Mouse (Mus musculus) naive thymus-derived CD4-positive, alpha-beta T cell, adult 2 months (primary cell): ENCODE measurements at regions not wholly inside any gene's neighbourhood (a gene's known extent, or its start where the extent isn't known, plus 50 kb on each side); places are given as distances from the start of the nearest gene placed in this dataset.
"Not testable (repeated sequence)": the region's sequence is repeated elsewhere in the genome, so short reads cannot be mapped to it uniquely, and the experiment has no call there.

Experiments used
- DNase-seq: peaks from one replicate; pipeline ENCODE4 v3.0.0-alpha.2; 2011; ENCODE audit warnings: low read depth

DNA sequence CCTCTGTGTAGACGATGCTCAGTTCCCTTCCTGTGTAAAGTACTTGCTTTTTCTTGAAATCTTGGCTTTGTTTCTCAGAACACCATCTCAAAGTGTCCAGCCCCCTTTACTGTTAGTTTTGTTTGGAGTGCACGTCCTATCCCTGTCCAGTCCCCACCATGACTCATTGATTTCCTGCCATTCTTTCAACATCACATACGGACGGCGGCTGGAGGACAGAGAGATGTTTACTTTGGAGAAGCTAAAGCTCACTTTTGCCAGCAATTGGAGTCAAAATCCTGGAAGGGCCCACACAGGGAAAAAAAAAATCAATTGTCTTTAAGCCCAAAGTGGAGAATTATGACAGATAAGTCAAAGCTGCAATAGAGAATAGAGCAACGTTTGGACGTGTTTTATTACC is 51.8 kb downstream of the Gm5426 start:
- no peak for DNase-seq

DNA sequence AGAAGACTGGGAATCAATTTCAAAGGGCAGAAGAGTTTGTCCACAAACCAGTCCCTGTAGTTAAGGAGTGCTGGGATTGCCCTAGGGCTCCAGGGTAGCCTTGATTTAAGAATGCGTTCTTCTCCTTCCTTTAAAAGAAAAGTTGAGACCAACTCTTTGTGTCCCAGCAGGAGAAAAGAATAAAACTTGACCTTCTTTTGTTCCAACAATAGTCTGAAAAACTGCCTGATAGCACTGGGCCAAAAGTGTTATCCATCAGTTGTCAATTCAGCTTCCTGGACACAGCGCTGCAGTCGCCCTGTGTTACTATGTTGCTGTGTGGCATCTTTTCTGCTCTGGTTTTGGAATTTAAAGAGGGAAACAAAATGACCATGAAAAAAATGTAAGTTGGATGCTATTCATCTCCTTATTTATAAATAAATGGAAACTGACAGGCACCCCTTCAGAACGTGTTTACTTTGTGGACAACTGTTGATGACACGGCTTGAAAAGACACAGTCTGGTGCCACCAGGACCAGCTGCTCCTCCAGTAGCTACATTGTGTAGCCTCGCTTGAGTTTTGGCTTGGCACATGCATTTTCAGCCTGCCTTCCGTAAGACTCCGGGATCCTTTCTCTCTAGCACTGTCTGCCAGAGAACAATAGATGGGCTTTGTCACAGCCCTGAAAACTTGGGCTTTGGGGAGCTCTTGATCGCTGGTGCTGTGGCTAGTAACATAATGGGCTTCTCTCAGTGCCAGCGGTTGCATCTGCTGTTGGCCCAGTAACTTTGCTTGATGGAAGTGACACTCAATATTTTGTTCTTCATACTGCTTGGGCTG is 54.0 kb downstream of the Gm5426 start:
- no peak for DNase-seq

- DNase-seq = peak; percentile 83
Observed at GRCm38 (mm10) chr10:96200932-96201641, 64.7 kb downstream of the Gm5426 start.

GRCm38 (mm10) chr10:96201891-96202290 is 65.5 kb downstream of the Gm5426 start:
- peak; percentile 59 for DNase-seq

DNA sequence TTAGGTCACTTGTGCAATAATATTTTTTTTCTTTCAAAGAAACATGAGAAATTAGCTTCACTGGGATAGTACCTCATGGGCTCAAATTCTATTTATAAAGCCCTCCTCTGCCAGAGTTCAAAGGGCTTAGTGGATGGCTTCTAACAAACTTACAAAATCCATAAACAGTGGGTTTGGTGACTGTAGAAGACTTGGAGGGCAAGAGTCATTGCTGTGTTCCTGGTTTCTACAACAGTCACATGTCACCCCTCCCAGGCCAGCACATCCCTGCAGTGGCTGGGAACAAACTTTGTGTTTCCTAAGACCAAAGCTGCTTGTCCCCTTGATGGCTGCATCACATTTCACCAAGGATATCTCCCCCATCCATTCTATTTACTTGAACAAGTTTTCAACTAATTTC is 66.5 kb downstream of the Gm5426 start:
- DNase-seq = no peak

- DNase-seq = peak; percentile 55
Observed at GRCm38 (mm10) chr10:96204198-96204597, 67.8 kb downstream of the Gm5426 start.

DNA sequence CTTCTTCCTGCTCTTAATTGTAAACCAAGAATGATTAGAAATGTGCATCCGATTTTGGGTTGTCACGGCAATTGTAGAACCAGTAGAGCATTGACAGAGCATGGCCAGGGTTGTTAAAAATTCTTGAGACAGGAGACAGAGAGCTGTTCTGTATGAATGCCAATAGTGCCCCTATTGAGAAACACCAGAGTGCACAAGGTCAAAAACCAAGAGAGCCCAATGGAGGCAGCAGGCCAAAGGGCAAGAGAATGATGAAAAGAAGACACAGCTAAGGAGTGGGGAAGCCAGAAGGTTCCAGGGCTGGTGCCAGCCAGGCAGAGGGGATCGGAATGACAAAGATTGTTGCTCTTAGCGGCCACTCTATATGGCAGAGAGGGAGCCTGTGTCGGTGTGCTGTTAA is 72.8 kb downstream of the Gm5426 start:
- DNase-seq = no peak

DNA sequence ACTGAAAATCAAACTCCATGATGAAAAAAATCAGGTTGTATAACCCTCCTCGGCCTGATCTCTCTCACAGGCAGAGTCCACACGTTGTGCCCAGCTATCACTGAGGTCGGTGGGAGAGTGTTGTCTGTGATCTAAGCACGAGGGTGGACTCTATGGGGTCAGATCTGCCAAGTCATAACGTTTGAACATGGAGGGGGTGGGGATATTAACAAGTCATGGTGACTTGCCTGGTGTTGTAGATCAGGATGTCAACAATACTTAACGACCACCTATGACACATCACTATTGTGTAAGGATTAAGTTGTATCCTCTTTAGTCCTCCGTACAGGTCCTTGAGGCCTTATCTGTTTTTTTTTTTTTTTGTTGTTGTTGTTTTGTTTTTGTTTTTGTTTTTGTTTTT is 74.8 kb downstream of the Gm5426 start:
- DNase-seq = no peak

DNA sequence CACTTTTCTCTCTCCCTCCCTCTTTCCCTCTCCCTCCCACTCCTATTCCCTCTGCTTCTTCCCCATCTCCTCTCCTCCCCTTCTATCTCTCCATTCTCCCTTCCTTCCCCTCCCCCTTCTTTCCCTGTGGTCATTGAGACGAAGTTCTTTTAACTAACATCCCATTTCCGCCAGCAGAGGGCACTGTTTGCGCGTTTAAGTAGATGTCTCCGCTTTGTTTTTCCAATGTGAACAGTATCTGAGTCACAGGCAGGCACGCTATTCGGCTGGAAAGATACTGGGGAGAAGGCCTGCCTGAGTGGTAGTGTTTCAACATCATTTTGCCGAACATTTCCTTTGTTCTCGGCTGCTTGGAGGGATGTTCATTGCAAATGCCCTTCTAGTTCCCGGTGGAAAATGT is 77.5 kb downstream of the Gm5426 start:
- peak; percentile 95 for DNase-seq

DNA sequence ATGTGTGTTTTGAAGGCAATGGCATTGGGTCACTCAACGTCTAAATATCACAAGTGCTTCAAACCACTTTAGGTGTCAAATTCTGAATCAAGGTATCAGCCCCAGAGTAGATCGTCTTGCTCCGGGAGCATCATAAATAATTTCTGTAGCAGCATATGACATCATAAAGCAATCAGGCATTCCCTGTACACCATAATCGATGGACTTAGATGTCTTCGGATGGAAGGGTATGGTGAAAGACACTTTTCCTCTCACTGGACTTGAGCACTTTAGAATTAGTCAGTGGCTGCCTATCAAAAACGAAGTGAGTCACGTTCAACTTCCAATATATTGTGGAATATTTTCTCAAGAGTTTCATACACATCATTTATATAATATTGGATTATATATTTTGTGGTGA is 77.9 kb downstream of the Gm5426 start:
- DNase-seq = no peak

GRCm38 (mm10) chr10:96214946-96215345 is 78.5 kb downstream of the Gm5426 start:
- peak; percentile 73 for DNase-seq

DNA sequence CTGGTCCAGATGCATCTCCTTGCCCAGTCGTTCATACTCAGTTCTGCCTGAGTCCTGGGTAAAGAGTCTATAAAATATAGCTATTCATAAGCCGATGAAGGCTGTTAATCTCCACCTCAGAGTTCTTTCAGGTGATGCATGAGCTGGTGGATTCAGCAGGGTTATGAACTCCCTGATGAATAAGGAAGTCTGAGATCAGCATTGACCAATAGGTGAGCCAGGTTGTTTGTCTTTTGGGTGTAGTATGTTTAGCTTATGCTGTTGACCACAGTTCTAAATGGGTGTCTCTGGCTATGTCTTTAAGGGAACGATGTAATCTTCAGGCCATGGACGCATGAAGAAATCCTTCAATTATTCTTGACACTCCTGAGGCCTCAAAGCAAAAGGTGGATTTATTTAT is 84.3 kb downstream of the Gm5426 start:
- no peak for DNase-seq

DNA sequence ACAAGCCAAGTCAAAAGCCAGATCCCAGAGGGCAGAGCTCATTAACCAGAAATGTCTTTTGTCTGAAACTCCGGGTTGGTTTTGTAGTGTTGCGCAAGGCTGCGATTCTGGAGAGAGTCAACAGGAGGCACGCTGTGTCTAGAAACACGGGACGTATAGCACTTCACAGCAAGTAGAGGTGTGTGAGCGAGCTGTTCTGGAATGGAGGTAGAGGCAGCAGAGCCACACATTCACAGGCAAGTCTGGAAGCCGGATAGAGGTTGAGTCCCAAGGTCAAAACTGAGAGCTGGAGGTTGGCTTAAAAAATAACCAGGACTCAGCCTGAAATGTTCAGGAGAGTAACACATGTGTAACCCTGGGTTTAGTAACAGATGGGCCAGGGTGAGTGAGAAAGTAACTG is 94.0 kb downstream of the Gm5426 start:
- no peak for DNase-seq

- DNase-seq = no peak
Observed at GRCm38 (mm10) chr10:96231309-96231708, 94.9 kb downstream of the Gm5426 start.

- DNase-seq = no peak
Observed at GRCm38 (mm10) chr10:96232889-96233288, 96.5 kb downstream of the Gm5426 start.

DNA sequence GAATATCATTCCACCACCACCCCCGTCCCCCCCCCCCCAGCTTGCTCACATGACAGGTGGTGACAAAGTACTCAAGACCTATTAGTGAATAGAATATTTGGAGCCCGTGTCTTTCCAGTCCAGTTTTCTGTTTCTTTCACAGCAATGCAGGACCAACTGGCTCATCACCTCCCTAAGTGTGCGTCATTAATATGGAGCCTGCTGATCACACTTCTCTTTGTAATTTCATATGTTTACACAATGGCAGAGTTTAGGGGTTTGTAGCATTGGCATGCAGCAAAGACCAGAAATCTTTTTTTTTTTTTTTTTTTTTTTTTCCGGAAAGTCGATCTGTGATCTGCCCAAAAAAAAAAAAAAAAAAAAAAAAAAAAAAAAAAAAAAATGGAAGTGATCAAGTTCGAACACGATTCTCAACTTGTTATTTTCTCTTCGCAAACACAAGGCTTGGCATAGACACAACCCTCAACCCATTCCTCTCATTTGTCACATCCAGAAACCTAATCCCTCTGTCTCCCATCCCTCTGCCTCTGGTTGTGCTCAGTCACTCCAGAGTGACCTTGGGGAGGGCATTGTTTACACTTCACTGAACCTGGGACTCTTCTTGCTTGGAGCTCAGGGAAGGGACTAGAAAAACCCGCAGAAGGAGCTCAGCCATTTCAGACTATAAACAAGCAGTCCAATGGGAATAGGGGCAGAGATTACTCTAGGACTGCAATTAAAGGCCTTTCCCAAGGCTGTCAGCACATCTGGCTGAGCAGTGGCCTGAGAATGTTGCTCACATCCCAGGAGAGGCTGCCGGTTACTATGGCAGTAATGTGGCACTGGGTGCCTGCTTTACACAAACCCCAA is 98.4 kb downstream of the Gm5426 start:
- no peak for DNase-seq

GRCm38 (mm10) chr10:96236031-96236430 is 99.6 kb downstream of the Gm5426 start:
- DNase-seq = not testable (repeated sequence)

GRCm38 (mm10) chr10:96236777-96237373 is 100.5 kb downstream of the Gm5426 start:
- DNase-seq = no peak

DNA sequence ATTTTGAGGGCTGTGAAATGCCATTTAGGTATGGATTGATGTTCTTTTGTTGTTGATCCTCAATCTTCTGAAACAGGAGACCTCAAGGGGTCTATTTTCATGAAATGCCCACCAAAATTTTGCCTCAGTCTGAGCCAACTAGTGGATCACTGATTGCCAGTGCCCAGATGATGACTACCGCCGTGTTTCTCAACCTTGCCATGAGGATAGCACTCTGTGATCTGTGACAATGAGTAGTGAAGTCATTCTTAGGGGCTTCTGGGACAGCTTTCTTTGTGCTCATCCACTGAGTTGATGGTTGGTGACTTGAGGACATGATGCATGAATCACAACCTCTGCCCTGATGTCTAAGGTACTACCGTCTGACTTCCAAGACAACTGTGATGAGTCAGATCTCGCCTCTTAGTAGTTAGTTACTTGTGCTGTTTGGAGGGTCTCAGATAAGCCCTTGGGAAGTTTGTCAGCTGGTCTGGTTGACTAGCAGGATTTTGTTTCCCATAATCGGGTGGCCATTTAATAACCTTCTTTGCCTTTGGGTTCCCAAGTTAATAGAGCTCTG is 101.2 kb downstream of the Gm5426 start:
- DNase-seq = no peak

DNA sequence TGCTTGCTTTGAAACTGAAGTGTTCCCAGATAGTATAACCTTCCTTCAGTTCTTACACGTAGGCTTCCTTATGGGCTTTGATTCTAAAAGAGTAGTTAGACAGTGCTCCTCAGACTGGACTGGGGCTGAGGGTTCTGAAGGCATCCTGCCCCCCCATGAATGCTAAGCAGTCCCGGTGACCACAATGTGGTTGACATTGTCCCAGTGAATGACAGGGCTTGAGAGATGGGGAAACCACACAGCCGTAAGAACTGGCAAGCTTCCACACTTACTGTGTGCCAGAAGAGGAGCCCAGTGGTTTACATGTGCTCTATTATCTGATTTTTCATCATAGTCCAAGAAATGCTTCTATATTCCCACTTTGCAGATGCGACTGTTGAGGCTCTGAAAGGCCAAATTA is 101.8 kb downstream of the Gm5426 start:
- DNase-seq = peak; percentile 45

GRCm38 (mm10) chr10:96238850-96239249 is 102.4 kb downstream of the Gm5426 start:
- no peak for DNase-seq

- peak; percentile 79 for DNase-seq
Observed at GRCm38 (mm10) chr10:96240591-96240990, 104.2 kb downstream of the Gm5426 start.
